Mouse (Mus musculus): ENCODE data around the gene Clasp1. TPM values are rescaled to one million over a fixed set of nuclear protein-coding genes. Genes with fewer than 3 reads are reported as not detected.

Clasp1 gene
- polyA plus RNA-seq, 1 experiment, result 160 TPM

DNA sequence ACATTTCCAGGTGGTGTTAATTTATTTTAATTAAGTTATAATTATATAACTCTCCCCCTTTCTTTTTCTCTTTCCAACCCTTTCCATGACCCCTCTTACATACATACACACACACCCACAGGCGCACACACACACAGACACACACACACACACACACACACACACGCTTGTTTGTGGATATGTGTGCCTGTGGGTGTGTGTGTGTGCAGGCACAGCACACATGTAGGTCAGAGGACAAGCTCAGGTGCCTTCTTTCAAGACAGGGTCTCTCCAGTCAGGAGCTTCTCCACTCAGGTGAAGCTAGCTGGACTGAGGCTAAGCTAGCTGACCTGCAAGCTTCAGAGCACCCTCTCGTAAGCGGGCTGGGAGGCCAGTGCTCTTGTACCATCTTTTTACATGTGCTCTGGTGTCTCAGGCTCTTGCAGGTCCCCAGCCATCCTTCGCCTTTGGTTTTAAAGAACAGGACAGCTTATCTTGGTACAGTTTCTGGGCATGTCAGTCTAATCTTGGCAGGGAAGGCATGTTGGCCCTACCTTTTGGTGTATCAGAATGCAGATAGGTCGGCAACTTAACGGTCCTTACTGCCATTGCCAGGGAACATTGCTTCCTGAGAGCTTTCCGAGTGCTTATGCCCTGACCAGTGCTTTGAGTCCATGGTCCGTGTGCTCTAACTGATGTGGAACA, 28.3 kb downstream of the Clasp1 start:
- Histone ChIP-seq H3K4me3 (ENCODE audit: insufficient read depth, low read depth, low read length) (no peak overlapping the region), H3K4me1 (ENCODE audit: control insufficient read depth, insufficient read depth, low read length) (peaks cover 8% of the 10 kb centered on the region), H3K27ac (ENCODE audit: insufficient read depth, low read depth, low read length) (no peak overlapping the region)
- no peak for TF ChIP-seq POLR2A (IDR thresholded peaks at IDR 0.05; ENCODE audit: insufficient read depth, low read depth, low read length)
- 91% methylated on average over 9 of the region's 9 CpGs for WGBS

DNA sequence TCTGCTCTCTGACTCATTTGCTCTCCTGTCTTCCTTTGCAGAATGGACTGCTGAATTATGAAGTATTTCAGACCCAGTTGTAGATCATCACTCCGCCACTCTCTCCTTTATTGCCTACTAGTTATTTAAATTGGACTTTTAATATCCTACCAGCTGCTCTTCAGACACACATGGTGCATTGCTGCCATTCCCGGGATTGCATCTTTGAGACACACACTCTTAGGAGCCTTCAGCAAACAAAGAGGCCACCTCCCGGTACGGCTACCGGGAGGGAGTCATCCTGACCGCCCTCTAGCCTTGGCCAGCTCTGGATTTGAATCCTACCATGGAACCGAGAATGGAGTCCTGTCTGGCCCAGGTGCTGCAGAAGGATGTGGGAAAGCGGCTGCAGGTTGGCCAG, 30.5 kb downstream of the Clasp1 start:
- 73% methylated on average over 8 of the region's 8 CpGs for WGBS
- peaks cover 8% of the 10 kb centered on the region for H3K4me1 ChIP-seq (ENCODE audit: control insufficient read depth, insufficient read depth, low read length)
- no peak overlapping the region for H3K27ac ChIP-seq (ENCODE audit: insufficient read depth, low read depth, low read length)
- no peak for TF ChIP-seq CTCF (IDR thresholded peaks at IDR 0.05; ENCODE audit: insufficient read depth, low read depth, low read length)
- no peak for TF ChIP-seq POLR2A (IDR thresholded peaks at IDR 0.05; ENCODE audit: insufficient read depth, low read depth, low read length)
- no peak overlapping the region for H3K4me3 ChIP-seq (ENCODE audit: insufficient read depth, low read depth, low read length)

DNA sequence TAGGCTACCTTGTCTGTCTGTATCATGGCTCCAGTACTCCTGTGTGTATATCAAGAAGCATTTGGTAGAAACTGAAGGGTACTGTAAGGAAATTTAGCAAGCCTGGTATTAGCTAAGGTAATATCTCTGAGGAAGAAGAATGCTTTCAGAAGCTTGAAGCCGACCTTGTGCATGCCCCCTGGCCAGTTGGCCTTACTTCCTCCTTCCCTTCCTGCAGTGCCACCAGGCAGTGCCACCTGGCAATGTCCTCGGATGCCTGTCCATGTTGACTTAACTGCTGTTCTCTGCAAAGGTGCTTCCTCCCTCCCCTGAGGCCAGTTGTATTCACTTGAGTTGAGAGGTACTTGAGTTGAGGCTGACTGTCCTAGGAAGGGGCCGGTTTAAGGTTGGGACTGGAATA, 32.3 kb downstream of the Clasp1 start:
- TF ChIP-seq POLR2A (IDR thresholded peaks at IDR 0.05; ENCODE audit: insufficient read depth, low read depth, low read length) (no peak), CTCF (IDR thresholded peaks at IDR 0.05; ENCODE audit: insufficient read depth, low read depth, low read length) (no peak)
- WGBS, result 80% methylated on average over 3 of the region's 3 CpGs
- peaks cover 8% of the 10 kb centered on the region for H3K4me1 ChIP-seq (ENCODE audit: control insufficient read depth, insufficient read depth, low read length)
- no peak overlapping the region for H3K27ac ChIP-seq (ENCODE audit: insufficient read depth, low read depth, low read length)
- no peak overlapping the region for H3K4me3 ChIP-seq (ENCODE audit: insufficient read depth, low read depth, low read length)

DNA sequence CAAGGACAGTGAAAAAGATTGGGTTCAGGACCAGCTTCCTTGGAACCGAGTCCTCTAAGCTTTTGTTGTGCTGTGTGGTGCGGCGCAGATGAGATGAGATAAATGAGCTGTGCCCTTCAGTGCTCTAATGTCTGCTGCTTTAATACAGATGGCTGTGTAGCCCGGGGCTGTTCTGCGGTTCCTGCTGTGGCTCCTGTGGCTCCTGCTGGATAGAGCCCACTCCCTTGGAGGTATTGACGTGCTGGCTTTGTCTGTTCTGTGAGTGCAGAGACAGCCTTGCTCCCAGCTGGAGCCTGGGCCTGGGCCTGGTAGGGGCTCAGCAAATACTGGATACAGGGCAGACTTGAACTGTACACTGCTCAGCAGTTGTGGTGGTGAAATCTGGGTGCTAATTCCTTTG, 34.0 kb downstream of the Clasp1 start:
- Histone ChIP-seq H3K27ac (ENCODE audit: insufficient read depth, low read depth, low read length) (no peak overlapping the region), H3K4me3 (ENCODE audit: insufficient read depth, low read depth, low read length) (no peak overlapping the region), H3K4me1 (ENCODE audit: control insufficient read depth, insufficient read depth, low read length) (peaks cover 5% of the 10 kb centered on the region; the same call in 1 of the 2 replicates)
- TF ChIP-seq CTCF (IDR thresholded peaks at IDR 0.05; ENCODE audit: insufficient read depth, low read depth, low read length) (no peak), POLR2A (IDR thresholded peaks at IDR 0.05; ENCODE audit: insufficient read depth, low read depth, low read length) (no peak)
- WGBS, result 68% methylated on average over 6 of the region's 6 CpGs

DNA sequence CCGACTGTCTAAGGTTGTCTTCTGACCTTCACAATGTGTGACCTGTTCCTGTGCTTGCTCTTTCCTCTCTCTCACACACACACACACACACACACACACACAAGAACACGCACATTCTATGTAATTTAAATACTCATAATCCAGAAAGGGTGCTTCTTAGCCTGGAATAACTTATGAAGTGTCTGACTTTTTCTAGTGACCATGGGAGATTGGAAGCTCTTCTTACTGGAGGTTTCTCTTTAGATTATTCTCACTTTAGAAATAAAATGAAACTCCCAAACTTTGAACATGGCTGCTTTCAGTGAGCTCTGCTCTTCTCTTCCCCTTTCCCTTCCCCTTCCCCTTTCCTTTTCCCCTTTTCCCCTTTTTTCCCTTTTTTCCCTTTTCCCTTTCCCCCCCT, 37.1 kb downstream of the Clasp1 start:
- Histone ChIP-seq H3K4me1 (ENCODE audit: control insufficient read depth, insufficient read depth, low read length) (peaks cover 5% of the 10 kb centered on the region; the same call in 1 of the 2 replicates), H3K27ac (ENCODE audit: insufficient read depth, low read depth, low read length) (no peak overlapping the region), H3K4me3 (ENCODE audit: insufficient read depth, low read depth, low read length) (no peak overlapping the region)
- no peak for TF ChIP-seq CTCF (IDR thresholded peaks at IDR 0.05; ENCODE audit: insufficient read depth, low read depth, low read length)
- TF ChIP-seq POLR2A (IDR thresholded peaks at IDR 0.05; ENCODE audit: insufficient read depth, low read depth, low read length), result no peak
- 95% methylated on average over 2 of the region's 2 CpGs for WGBS

DNA sequence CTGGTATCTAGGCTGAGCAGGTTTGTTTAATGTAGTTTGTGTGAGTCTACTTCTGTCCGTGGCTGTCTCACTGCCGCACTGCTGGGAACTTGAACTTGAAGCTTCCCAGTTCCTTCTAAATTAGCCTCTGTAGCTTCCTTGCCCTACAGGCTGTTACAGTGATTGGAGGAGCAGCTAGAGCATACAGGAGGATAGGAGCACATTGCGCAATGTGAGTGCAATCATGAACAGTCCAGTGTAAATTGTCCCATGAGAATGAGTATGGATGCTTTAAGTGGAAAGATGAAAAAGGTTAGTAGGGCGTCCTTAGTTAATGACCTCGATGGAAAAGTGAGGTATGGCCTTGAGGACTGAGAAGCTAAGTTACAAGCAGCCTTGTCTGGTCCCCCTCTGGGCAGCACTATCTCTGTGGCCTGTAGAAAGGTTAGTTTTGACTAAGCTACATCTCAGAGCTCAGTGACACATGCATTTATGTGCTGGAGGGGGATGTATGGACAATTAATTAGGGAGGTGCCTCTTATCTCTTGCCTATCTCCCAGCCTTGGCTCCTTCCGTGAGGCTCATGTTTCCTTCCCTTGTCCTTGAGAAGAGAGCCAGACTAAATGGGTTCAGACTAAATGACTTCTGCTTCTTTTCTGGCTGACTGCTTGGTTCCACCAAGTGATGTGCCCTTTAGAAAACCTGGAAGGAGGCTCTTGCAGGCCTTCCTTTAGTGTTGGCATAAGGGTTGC, 39.7 kb downstream of the Clasp1 start:
- 0 out of 2 replicates have a peak overlapping the region, but pooled peaks have one; percentile 8 for H3K27ac ChIP-seq (ENCODE audit: insufficient read depth, low read depth, low read length)
- no peak overlapping the region for H3K4me3 ChIP-seq (ENCODE audit: insufficient read depth, low read depth, low read length)
- TF ChIP-seq CTCF (IDR thresholded peaks at IDR 0.05; ENCODE audit: insufficient read depth, low read depth, low read length), result no peak
- TF ChIP-seq POLR2A (IDR thresholded peaks at IDR 0.05; ENCODE audit: insufficient read depth, low read depth, low read length), result no peak
- peaks cover 2% of the 10 kb centered on the region; the same call in 1 of the 2 replicates for H3K4me1 ChIP-seq (ENCODE audit: control insufficient read depth, insufficient read depth, low read length)
- 82% methylated on average over 6 of the region's 6 CpGs for WGBS

DNA sequence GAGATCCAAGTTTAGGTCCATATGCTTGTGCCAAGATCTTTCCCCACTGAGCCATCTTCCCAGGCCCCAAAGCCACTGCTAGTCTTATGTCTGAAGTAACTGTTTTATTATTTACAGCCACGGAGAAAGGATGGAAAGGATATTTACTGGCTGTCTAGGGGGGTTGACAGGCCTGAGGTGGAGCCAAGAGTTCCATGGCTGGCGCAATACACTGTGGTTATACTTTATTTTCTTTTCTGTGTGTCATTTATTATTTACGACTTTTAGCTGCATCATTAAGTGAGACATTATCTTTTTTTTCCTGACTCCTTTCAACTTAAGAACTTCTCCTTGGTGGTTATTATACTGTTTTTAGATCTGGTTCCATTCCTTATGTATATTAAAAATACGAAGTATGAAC, 42.7 kb downstream of the Clasp1 start:
- peaks cover 2% of the 10 kb centered on the region; the same call in 1 of the 2 replicates for H3K4me1 ChIP-seq (ENCODE audit: control insufficient read depth, insufficient read depth, low read length)
- WGBS, result 80% methylated on average over 4 of the region's 4 CpGs
- H3K27ac ChIP-seq (ENCODE audit: insufficient read depth, low read depth, low read length), result no peak overlapping the region
- TF ChIP-seq CTCF (IDR thresholded peaks at IDR 0.05; ENCODE audit: insufficient read depth, low read depth, low read length), result no peak
- H3K4me3 ChIP-seq (ENCODE audit: insufficient read depth, low read depth, low read length), result no peak overlapping the region

DNA sequence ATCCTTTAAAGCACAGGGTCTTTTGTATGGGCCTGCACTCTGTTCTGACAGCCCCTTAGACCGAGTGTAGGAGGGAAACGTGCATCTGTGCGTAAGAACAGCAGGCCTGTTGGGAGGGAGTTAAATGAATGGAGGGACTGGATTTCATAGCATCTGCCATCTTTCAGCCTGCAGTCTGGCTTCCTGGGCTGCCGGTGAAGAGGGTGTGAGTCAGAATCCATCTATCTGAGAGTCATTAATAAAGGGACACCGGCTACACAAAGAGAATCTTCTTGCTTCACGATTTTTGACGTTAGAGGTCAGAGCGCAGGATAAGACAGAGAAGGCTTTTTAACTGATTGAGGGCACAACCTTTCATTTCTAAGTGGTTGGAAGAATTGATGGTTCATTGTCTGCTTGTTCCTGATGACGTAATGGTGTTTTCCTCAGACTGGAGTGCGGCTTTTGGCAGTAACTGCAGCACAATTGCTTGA, 46.2 kb downstream of the Clasp1 start:
- H3K4me3 ChIP-seq (ENCODE audit: insufficient read depth, low read depth, low read length), result no peak overlapping the region
- 28% methylated on average over 10 of the region's 10 CpGs for WGBS

DNA sequence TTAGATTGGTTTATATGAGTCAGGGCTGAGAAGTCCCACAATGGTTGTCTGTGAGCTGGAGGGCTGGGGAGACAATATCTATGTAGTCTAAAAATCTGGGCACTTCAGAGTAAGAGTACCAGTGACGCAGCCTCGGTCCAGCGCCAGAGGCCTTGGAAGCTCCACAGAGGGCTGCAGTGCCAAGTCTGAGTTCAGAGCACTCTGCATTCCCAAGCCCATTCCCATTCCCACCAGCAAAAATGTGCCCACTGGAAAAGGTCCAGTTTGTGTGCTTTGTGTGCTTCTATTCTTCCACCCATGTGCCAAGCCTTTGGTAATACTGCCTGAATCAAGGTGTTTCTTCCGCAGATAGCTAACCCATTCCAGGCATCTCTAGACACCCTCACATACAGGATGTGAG, 49.0 kb downstream of the Clasp1 start:
- no peak overlapping the region for H3K4me3 ChIP-seq (ENCODE audit: insufficient read depth, low read depth, low read length)
- no peak overlapping the region for H3K27ac ChIP-seq (ENCODE audit: insufficient read depth, low read depth, low read length)
- TF ChIP-seq POLR2A (IDR thresholded peaks at IDR 0.05; ENCODE audit: insufficient read depth, low read depth, low read length), result no peak
- WGBS, result 63% methylated on average over 4 of the region's 4 CpGs
- peaks cover 4% of the 10 kb centered on the region; the same call in 1 of the 2 replicates for H3K4me1 ChIP-seq (ENCODE audit: control insufficient read depth, insufficient read depth, low read length)

More for the DNA sequence above, 46.2 kb downstream of the Clasp1 start:
- TF ChIP-seq POLR2A (IDR thresholded peaks at IDR 0.05; ENCODE audit: insufficient read depth, low read depth, low read length), result no peak
- no peak for TF ChIP-seq CTCF (IDR thresholded peaks at IDR 0.05; ENCODE audit: insufficient read depth, low read depth, low read length)
- H3K27ac ChIP-seq (ENCODE audit: insufficient read depth, low read depth, low read length), result peak overlapping the region; percentile 2; the same call in 1 of the 2 replicates
- peaks cover 2% of the 10 kb centered on the region; the same call in 1 of the 2 replicates for H3K4me1 ChIP-seq (ENCODE audit: control insufficient read depth, insufficient read depth, low read length)

Measured in olfactory bulb, adult 2 months (tissue).